Mouse (Mus musculus): ENCODE measurements around the gene Zfp750.

The Zfp750 gene

DNA sequence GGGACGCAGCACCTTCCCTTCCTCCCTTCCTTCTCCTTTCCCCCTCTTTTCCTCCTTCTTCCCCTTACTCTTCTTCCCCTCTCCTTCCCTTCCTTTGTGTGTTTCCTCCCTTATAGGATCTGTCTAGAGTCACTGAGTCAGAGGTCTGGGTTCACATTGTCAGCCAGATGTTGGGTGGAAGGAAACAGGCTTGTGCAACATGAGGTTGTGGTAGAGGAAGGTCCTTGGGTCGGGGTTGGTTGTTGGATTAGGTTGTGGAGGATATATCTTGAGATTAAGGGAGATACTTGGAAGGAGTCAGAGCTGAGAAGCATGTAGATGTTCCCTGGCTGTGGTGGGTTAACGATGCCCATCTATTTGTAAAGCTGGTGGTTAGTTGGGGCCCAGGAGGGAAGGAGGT, 44.3 kb downstream of the Zfp750 start:
- DNase-seq (ENCODE audit: low read depth): no peak

DNA sequence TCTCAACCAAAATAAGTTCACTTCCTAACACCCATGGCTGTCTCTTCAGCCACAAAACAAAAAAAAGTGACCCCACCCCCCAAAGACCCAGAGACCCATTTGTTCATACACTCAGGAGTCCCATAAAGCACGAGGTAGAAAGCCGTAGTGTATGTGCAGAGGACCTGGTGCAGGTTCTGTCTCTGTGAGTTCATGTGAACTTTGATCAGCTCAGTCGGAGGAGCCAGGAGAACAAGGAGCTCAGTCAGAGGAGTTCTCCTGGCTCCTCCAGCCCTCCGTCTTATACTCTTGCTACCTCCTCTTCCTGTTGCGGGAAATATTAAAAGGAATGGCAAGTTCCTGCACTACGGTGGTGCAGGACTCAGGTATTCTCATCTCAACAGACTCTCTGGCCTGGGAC, 51.7 kb downstream of the Zfp750 start:
- no peak for DNase-seq (ENCODE audit: low read depth)

All from fibroblast of lung, adult 2 months (primary cell).